Mouse (Mus musculus) cerebellum, postnatal 25 days (tissue): ENCODE results near the gene P4ha3.

Source experiments
- DNase-seq, 2 experiments: peaks; one replicate each; pipeline ENCODE4 v3.0.0; 2021; ENCODE audit warnings: mixed read lengths in 2 of 2

Gene P4ha3

GRCm38 (mm10) chr7:100307872-100308653 is 22.7 kb downstream of the P4ha3 start:
- no peak for DNase-seq

GRCm38 (mm10) chr7:100309216-100309615 is 23.9 kb downstream of the P4ha3 start:
- DNase-seq, result no peak

- DNase-seq, result no peak
Measured at GRCm38 (mm10) chr7:100309679-100310078, 24.4 kb downstream of the P4ha3 start.

- no peak for DNase-seq
Measured at GRCm38 (mm10) chr7:100310290-100310689, 25.0 kb downstream of the P4ha3 start.

GRCm38 (mm10) chr7:100312716-100313115 is 27.4 kb downstream of the P4ha3 start:
- no peak for DNase-seq

GRCm38 (mm10) chr7:100316924-100317323 is 31.6 kb downstream of the P4ha3 start:
- no peak for DNase-seq

GRCm38 (mm10) chr7:100317534-100317933 is 32.2 kb downstream of the P4ha3 start:
- no peak for DNase-seq

GRCm38 (mm10) chr7:100323721-100324120 is 38.4 kb downstream of the P4ha3 start:
- no peak for DNase-seq

- DNase-seq, result peak; percentile 30 to 64
Measured at GRCm38 (mm10) chr7:100325482-100325881, 40.2 kb downstream of the P4ha3 start.

- DNase-seq, result no peak
Measured at GRCm38 (mm10) chr7:100327514-100327913, 42.2 kb downstream of the P4ha3 start.

- no peak for DNase-seq
Measured at GRCm38 (mm10) chr7:100328636-100329035, 43.3 kb downstream of the P4ha3 start.

- DNase-seq, result no peak
Measured at GRCm38 (mm10) chr7:100331269-100331668, 45.9 kb downstream of the P4ha3 start.

GRCm38 (mm10) chr7:100335921-100336320 is 50.6 kb downstream of the P4ha3 start:
- DNase-seq, result no peak

GRCm38 (mm10) chr7:100354984-100355383 is 69.7 kb downstream of the P4ha3 start:
- no peak for DNase-seq

GRCm38 (mm10) chr7:100356324-100356723 is 71.0 kb downstream of the P4ha3 start:
- DNase-seq, result no peak

- DNase-seq, result no peak
Measured at GRCm38 (mm10) chr7:100356768-100357167, 71.4 kb downstream of the P4ha3 start.

GRCm38 (mm10) chr7:100357856-100358255 is 72.5 kb downstream of the P4ha3 start:
- no peak for DNase-seq

GRCm38 (mm10) chr7:100363162-100363561 is 77.8 kb downstream of the P4ha3 start:
- no peak for DNase-seq

GRCm38 (mm10) chr7:100364888-100365287 is 79.6 kb downstream of the P4ha3 start:
- DNase-seq, result no peak
